Mouse (Mus musculus) cortical plate, adult 2 months (tissue): Measurements from ENCODE around the gene Prkrip1. TPM values are rescaled to one million over a fixed set of nuclear protein-coding genes. Genes with fewer than 3 reads are reported as not detected.
A peak's percentile ranks its signal among the peaks of the same experiment; 100 is the strongest.

Experiments
- H3K27ac ChIP-seq: fragments of 200-500 bp; 2 replicates; pipeline ENCODE4 v1.5.1; 2012; ENCODE audit warnings: low read length, control low read depth, inconsistent platforms; ENCODE audit not compliant: insufficient read depth
- H3K4me1 ChIP-seq: fragments of 200-500 bp; 2 replicates; pipeline ENCODE4 v1.6.1; 2011; ENCODE audit warnings: low read length; ENCODE audit not compliant: control insufficient read depth, insufficient read depth
- H3K4me3 ChIP-seq: fragments of 200-500 bp; 2 replicates; pipeline ENCODE4 v1.5.1; 2011; ENCODE audit warnings: mild to moderate bottlenecking, low read length, control low read depth; ENCODE audit not compliant: insufficient read depth
- CTCF ChIP-seq: fragments of 200-500 bp; IDR thresholded peaks from 2 replicates; pipeline ENCODE4 v1.5.1; 2011; ENCODE audit warnings: mild to moderate bottlenecking, control low read depth, low read length; ENCODE audit not compliant: insufficient read depth; ENCODE audit errors: extremely low read depth
- POLR2A ChIP-seq: fragments of 200-500 bp; IDR thresholded peaks from 2 replicates; pipeline ENCODE4 v1.6.1; 2011; ENCODE audit warnings: mild to moderate bottlenecking, low read length, control low read depth; ENCODE audit not compliant: insufficient read depth; ENCODE audit errors: extremely low read depth
- polyA plus RNA-seq: library from polyadenylated mRNA; depleted of rRNA; stranded (reverse); fragments of >200 nt; gene quantifications from 2 replicates; pipeline ENCODE4 v1.2.3, GENCODE M21; 2012; rRNA removed

Gene Prkrip1
- polyA plus RNA-seq, 1 experiment = 35.0 TPM

DNA sequence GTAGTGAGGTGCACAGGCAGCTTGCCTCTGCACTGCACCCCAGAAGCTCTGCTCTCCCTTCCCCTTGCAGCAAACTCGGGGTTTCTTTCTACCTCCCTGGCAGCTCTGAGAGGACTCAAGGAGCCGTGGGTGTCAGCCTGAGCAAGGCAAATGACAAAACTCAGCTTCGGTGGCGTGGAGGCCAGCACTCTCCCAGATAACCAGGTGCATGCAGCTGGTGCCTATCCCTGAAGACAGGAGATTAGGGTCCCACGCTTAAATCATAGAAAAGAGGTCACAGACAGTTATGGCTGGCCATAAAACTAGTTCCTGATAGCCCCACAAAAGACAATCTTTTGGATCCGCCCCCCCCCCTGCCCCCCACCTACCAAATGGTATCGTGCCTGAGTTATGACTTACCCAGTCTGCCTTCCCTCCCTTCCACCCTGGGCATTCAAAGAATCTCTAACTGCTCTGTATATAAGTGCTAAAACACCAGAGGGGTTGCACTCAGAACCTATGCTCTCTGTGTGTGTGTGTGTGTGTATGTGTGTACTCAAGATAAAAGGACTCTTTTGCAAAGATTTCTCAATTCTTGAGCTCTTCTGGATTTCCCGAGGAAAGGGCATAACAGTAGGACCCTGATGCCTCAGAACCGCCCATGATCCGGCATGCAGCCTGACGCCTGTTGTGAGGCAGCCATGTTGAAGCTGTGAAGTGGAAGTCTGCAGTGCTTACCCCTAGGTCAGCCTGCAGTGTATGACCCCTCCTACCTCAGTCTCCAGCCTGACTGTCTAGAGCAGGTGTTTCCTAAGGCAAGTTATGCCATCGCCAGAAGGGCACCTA is 53.9 kb downstream of the Prkrip1 start:
- TF ChIP-seq POLR2A (no peak), CTCF (no peak)
- no peaks in the 10 kb centered on the region for H3K4me1 ChIP-seq
- no peak overlapping the region for H3K4me3 ChIP-seq
- H3K27ac ChIP-seq = no peak overlapping the region

DNA sequence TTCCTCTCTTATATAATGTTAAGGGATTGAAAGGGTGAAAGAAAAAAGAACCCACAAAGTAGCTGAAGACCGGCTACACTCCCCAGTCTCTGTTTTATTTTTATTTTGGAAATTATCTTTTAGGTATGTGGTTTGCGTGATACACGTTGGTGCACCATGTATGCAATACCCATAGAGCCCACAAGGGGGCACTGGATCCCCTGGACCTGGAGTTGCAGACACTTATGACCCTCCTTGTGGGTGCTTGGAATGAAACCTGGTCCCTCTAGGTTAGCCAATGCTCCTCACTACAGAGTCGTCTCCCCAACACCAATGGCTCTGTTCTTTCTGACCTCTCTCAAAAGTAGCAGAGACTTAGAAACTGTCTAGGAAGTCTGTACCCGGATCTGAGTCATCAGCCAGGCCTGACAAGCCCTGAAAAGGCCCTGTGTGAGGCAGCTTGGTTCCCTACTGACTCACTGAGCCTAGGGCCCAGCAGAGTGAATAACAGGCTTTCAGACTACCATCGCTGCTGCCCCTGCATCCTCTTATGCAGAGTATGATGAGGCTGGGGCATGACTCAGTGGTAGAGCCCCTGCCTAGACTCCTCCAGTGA is 55.5 kb downstream of the Prkrip1 start:
- no peak for TF ChIP-seq POLR2A
- peak; percentile 30; the same call in 1 of the 2 replicates for TF ChIP-seq CTCF
- H3K4me1 ChIP-seq = no peaks in the 10 kb centered on the region
- H3K27ac ChIP-seq = no peak overlapping the region
- no peak overlapping the region for H3K4me3 ChIP-seq

DNA sequence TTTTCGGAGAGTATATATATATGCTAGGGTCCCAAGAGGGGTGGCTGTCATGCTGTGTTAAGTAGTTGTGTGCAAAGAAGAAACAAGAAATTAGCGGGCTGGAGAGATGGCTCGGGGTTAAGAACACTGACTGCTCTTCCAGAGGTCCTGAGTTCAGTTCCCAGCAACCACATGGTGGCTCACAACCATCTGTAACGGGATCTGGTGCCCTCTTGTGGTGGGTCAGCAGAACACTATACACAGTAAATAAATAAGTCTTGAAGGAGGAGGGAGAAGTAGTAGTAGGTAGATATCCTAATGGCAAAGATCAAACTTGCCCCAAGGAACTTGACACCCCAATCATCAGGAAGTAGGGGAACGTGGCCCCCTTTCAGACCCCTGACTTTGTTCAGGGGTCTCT is 56.0 kb downstream of the Prkrip1 start:
- Histone ChIP-seq H3K27ac (no peak overlapping the region), H3K4me1 (no peaks in the 10 kb centered on the region), H3K4me3 (no peak overlapping the region)
- TF ChIP-seq CTCF = peak; percentile 21; the same call in 1 of the 2 replicates
- TF ChIP-seq POLR2A = no peak

DNA sequence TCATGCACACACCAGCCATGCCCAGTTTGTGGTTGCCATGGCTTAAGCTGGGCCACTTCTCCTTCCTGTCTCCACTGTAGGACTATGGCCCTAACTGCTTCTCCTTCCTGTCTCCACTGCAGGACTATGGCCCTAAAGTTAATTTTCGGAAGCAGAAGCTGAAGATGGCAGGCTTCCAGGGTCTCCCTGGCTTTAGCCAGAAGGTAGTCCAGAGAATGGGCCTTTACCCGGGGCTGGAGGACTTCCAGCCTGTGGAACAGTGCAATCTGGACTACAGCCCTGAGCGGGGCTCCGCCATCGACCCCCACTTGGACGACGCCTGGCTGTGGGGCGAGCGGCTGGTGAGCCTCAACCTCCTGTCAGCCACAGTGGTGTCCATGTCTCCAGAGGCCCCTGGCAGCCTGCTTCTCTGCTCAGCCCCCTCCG is 58.7 kb downstream of the Prkrip1 start:
- Histone ChIP-seq H3K27ac (no peak overlapping the region), H3K4me1 (0 out of 2 replicates have a peak, but pooled peaks cover 1% of the 10 kb centered on the region), H3K4me3 (no peak overlapping the region)
- TF ChIP-seq CTCF = no peak
- TF ChIP-seq POLR2A = no peak

DNA sequence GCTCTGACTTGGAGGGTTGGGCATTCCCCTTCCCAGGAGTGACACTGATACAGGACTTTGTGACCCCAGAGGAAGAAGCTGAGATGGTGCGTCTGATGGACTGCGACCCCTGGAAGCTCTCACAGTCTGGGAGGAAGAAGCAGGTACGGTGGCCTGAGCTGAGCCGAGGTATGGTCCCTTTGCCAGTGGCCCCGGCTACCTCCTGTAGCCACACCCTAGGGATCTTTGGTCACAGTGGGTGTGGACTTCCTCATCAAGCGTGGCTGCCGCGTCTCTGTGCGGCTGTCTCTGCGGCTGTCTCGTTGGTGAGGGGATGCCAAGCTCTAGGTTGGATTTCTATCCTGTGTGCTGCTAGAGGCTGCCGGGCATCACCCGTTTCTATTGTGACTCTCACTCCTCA is 59.4 kb downstream of the Prkrip1 start:
- H3K4me3 ChIP-seq = no peak overlapping the region
- no peak overlapping the region for H3K27ac ChIP-seq
- 0 out of 2 replicates have a peak, but pooled peaks cover 1% of the 10 kb centered on the region for H3K4me1 ChIP-seq
- TF ChIP-seq POLR2A = no peak
- TF ChIP-seq CTCF = no peak

DNA sequence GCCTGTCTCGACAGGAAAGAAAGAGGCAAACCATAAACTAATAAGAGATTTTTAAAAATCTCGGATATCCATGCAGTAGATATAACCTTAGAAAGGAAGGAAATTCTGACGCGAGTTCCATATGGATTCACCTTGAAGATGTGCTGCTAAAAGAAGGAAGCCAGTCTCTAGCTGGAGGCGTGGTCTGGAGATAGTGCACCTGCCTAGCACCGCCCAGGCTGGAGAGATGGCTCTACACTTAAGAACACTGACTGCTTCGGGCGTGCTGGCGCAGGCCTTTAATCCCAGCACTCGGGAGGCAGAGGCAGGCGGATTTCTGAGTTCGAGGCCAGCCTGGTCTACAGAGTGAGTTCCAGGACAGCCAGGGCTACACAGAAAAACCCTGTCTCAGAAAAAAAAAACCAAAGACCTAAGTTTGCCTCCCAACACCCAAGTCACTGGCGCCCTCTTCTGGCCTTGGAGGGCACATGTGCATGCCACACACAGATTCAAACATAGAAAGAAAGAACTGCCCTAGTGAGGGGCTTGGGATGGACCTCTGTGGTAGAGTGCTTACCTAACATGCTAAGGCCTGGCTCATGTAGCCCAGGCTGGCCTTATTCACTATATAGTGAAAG is 61.0 kb downstream of the Prkrip1 start:
- H3K27ac ChIP-seq = no peak overlapping the region
- TF ChIP-seq POLR2A (no peak), CTCF (peak; percentile 59)
- 0 out of 2 replicates have a peak, but pooled peaks cover 1% of the 10 kb centered on the region for H3K4me1 ChIP-seq
- no peak overlapping the region for H3K4me3 ChIP-seq

DNA sequence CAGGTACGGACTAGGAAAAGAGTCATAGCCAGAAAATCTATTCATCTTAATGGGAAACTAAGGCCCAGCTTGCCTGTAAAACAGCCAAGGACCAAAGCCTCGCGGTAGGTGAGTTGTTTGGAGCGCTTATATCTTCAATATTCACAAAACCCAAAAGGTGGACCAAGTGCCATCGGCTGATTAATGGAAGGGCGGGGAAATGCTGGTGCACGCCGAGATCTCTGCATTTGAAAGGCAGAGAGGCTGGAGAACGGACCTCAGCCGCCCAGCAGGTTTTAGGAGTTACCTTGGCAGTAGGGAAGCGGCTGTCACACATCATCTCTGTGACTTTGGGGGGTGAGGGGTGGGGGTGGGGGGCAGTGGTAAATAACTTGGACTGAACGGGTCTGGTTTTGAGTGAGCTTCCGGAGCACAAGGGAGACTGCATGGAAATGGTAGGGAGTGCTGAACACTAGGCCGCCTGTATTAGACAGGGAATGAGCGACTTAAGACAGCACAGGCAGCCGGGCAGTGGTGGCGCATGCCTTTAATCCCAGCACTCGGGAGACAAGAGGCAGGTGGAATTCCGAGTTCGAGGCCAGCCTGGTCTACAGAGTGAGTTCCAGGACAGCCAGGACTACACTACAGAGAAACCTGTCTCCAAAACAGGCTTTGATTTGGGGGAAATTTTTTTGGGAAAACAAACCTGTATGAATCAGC is 62.3 kb downstream of the Prkrip1 start:
- TF ChIP-seq POLR2A (no peak), CTCF (no peak)
- H3K27ac ChIP-seq = no peak overlapping the region
- H3K4me1 ChIP-seq = 0 out of 2 replicates have a peak, but pooled peaks cover 1% of the 10 kb centered on the region
- H3K4me3 ChIP-seq = peak overlapping the region; percentile 59

DNA sequence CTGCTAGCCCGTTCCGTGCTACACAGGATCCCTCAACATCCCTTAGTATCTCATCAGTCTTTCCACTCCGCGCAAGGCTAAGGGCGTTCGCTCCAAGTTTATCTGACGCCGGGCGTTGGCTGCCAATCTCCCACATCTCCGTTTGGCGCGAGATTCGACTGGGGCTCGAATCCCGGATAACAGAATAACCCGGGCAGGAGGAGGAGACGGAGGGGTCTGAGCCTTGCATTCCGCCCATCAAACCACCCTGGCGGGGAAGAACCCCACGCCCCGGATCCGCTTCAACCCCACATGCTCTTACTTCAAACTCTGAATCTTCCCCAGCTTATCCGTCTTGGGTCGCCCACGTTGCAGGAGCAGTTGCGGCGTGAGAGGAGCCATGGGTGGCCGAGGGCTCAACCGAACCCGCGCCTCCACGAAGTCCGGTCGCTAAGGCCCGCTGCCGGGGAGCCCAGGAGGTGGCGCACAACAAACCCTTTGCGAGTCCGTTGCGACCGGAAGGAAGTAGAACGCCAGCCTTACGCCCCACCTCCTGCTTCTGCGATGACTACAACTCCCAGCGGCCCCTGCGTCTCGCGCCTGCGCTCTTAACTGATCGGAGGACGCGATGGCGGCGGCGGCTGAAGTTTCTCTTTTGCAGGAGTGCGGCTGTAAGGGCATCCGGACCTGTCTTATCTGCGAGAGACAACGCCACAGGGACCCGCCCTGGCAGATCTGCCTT is 63.0 kb downstream of the Prkrip1 start, which contains the start of the genes Lrwd1 and Alkbh4:
Gene Lrwd1 (minus strand): TSS at position 504 of the 721 bp plus-strand sequence.
Gene Alkbh4 (plus strand): TSS at position 576 of the 721 bp plus-strand sequence.
- peak; percentile 70; the same call in 1 of the 2 replicates for TF ChIP-seq POLR2A
- TF ChIP-seq CTCF = peak; percentile 30; the same call in 1 of the 2 replicates
- Histone ChIP-seq H3K4me3 (peak within 1 kb of the TSS; percentile 59), H3K4me1 (0 out of 2 replicates have a peak, but pooled peaks cover 1% of the 10 kb centered on the region), H3K27ac (no peak within 1 kb of the TSS)

Other genes with a start within 250 kb of the Prkrip1 start
- gene Ssc4d, start 224.4 kb downstream of the Prkrip1 start, polyA plus RNA-seq = 2.7 and 3.7 TPM in 2 replicates
- gene Zp3, start 218.9 kb downstream of the Prkrip1 start, polyA plus RNA-seq = 0.08 TPM in 1 of 2 replicates, not detected in the other
- gene Dtx2, start 204.2 kb downstream of the Prkrip1 start, polyA plus RNA-seq = 8.9 and 9.6 TPM in 2 replicates
- 0.04 TPM in 1 of 2 replicates, not detected in the other for gene Upk3b, start 160.5 kb downstream of the Prkrip1 start, polyA plus RNA-seq
- 0.45 and 0.61 TPM in 2 replicates for gene Upk3bl, start 144.5 kb downstream of the Prkrip1 start, polyA plus RNA-seq
- 6.5 and 7.4 TPM in 2 replicates for gene Rasa4, start 115.0 kb downstream of the Prkrip1 start, polyA plus RNA-seq
- 121 and 126 TPM in 2 replicates for gene Polr2j, start 82.3 kb downstream of the Prkrip1 start, polyA plus RNA-seq
- 18.2 and 19.8 TPM in 2 replicates for gene Lrwd1, start 62.9 kb downstream of the Prkrip1 start, polyA plus RNA-seq
- 10.4 and 11.3 TPM in 2 replicates for gene Alkbh4, start 62.8 kb downstream of the Prkrip1 start, polyA plus RNA-seq
- gene Orai2, start 28.2 kb downstream of the Prkrip1 start, polyA plus RNA-seq = 54.6 and 73.6 TPM in 2 replicates
- 8.4 and 9.2 TPM in 2 replicates for gene Sh2b2, start 47.6 kb upstream of the Prkrip1 start, polyA plus RNA-seq